Mouse (Mus musculus): ENCODE measurements at regions not wholly inside any gene's neighbourhood (a gene's known extent, or its start where the extent isn't known, plus 50 kb on each side); places are given as distances from the start of the nearest gene placed in this dataset.

- H3K27ac ChIP-seq (replicated peaks) = no peak overlapping the region
Measured at GRCm38 (mm10) chr12:59724951-59725350, 505.4 kb upstream of the Fbxo33 start.

GRCm38 (mm10) chr12:59722471-59723182, 503.1 kb upstream of the Fbxo33 start:
- 83% methylated on average over 6 of the region's 6 CpGs for WGBS
- H3K4me1 ChIP-seq = no peaks in the 10 kb centered on the region
- H3K36me3 ChIP-seq (replicated peaks) = no peaks in the 10 kb centered on the region
- no peak overlapping the region for H3K27ac ChIP-seq (replicated peaks)
- no peak for DNase-seq (ENCODE audit: low spot score)
- no peaks in the 10 kb centered on the region for H3K9me3 ChIP-seq
- H3K27me3 ChIP-seq (replicated peaks; ENCODE audit: low read depth, poor library complexity, severe bottlenecking) = no peaks in the 10 kb centered on the region
- no peak overlapping the region for H3K4me3 ChIP-seq

More at GRCm38 (mm10) chr12:59724951-59725350, 505.4 kb upstream of the Fbxo33 start:
- Histone ChIP-seq H3K36me3 (replicated peaks) (no peaks in the 10 kb centered on the region), H3K27me3 (replicated peaks; ENCODE audit: low read depth, poor library complexity, severe bottlenecking) (no peaks in the 10 kb centered on the region), H3K9me3 (no peaks in the 10 kb centered on the region), H3K4me1 (no peaks in the 10 kb centered on the region), H3K4me3 (no peak overlapping the region)
- WGBS = 95% methylated on average over 1 of the region's 1 CpGs
- no peak for DNase-seq (ENCODE audit: low spot score)

GRCm38 (mm10) chr12:59713216-59713615, 493.7 kb upstream of the Fbxo33 start:
- no peaks in the 10 kb centered on the region for H3K9me3 ChIP-seq
- H3K27ac ChIP-seq (replicated peaks) = no peak overlapping the region
- no peak overlapping the region for H3K4me3 ChIP-seq
- 76% methylated on average over 3 of the region's 3 CpGs for WGBS
- no peak for DNase-seq (ENCODE audit: low spot score)
- no peaks in the 10 kb centered on the region for H3K4me1 ChIP-seq
- H3K27me3 ChIP-seq (replicated peaks; ENCODE audit: low read depth, poor library complexity, severe bottlenecking) = no peaks in the 10 kb centered on the region
- no peaks in the 10 kb centered on the region for H3K36me3 ChIP-seq (replicated peaks)

- Histone ChIP-seq H3K36me3 (replicated peaks) (no peaks in the 10 kb centered on the region), H3K27me3 (replicated peaks; ENCODE audit: low read depth, poor library complexity, severe bottlenecking) (no peaks in the 10 kb centered on the region), H3K27ac (replicated peaks) (no peak overlapping the region), H3K4me3 (no peak overlapping the region), H3K4me1 (no peaks in the 10 kb centered on the region), H3K9me3 (no peaks in the 10 kb centered on the region)
- DNase-seq (ENCODE audit: low spot score) = no peak
- WGBS = 83% methylated on average over 2 of the region's 2 CpGs
Measured at GRCm38 (mm10) chr12:59683235-59683634, 463.7 kb upstream of the Fbxo33 start.

- no peak overlapping the region for H3K27ac ChIP-seq (replicated peaks)
- no peak overlapping the region for H3K4me3 ChIP-seq
- H3K27me3 ChIP-seq (replicated peaks; ENCODE audit: low read depth, poor library complexity, severe bottlenecking) = no peaks in the 10 kb centered on the region
- H3K36me3 ChIP-seq (replicated peaks) = no peaks in the 10 kb centered on the region
- DNase-seq (ENCODE audit: low spot score) = no peak
- H3K9me3 ChIP-seq = no peaks in the 10 kb centered on the region
- no peaks in the 10 kb centered on the region for H3K4me1 ChIP-seq
Measured at GRCm38 (mm10) chr12:59663161-59663560, 443.6 kb upstream of the Fbxo33 start.

GRCm38 (mm10) chr12:59630678-59631077, 411.2 kb upstream of the Fbxo33 start:
- Histone ChIP-seq H3K4me3 (no peak overlapping the region), H3K4me1 (no peaks in the 10 kb centered on the region), H3K9me3 (no peaks in the 10 kb centered on the region), H3K27ac (replicated peaks) (no peak overlapping the region), H3K36me3 (replicated peaks) (no peaks in the 10 kb centered on the region), H3K27me3 (replicated peaks; ENCODE audit: low read depth, poor library complexity, severe bottlenecking) (no peaks in the 10 kb centered on the region)
- no peak for DNase-seq (ENCODE audit: low spot score)
- 88% methylated on average over 1 of the region's 1 CpGs for WGBS

GRCm38 (mm10) chr12:59623147-59623546, 403.6 kb upstream of the Fbxo33 start:
- Histone ChIP-seq H3K9me3 (no peaks in the 10 kb centered on the region), H3K4me1 (no peaks in the 10 kb centered on the region), H3K27me3 (replicated peaks; ENCODE audit: low read depth, poor library complexity, severe bottlenecking) (no peaks in the 10 kb centered on the region), H3K36me3 (replicated peaks) (no peaks in the 10 kb centered on the region), H3K4me3 (no peak overlapping the region), H3K27ac (replicated peaks) (no peak overlapping the region)
- no peak for DNase-seq (ENCODE audit: low spot score)
- WGBS = 87% methylated on average over 3 of the region's 3 CpGs

- no peaks in the 10 kb centered on the region for H3K9me3 ChIP-seq
- H3K4me3 ChIP-seq = no peak overlapping the region
- no peaks in the 10 kb centered on the region for H3K36me3 ChIP-seq (replicated peaks)
- H3K27me3 ChIP-seq (replicated peaks; ENCODE audit: low read depth, poor library complexity, severe bottlenecking) = no peaks in the 10 kb centered on the region
- no peak overlapping the region for H3K27ac ChIP-seq (replicated peaks)
- 88% methylated on average over 2 of the region's 2 CpGs for WGBS
- DNase-seq (ENCODE audit: low spot score) = no peak
- no peaks in the 10 kb centered on the region for H3K4me1 ChIP-seq
Measured at GRCm38 (mm10) chr12:59621132-59621531, 401.6 kb upstream of the Fbxo33 start.

- Histone ChIP-seq H3K4me1 (no peaks in the 10 kb centered on the region), H3K36me3 (replicated peaks) (no peaks in the 10 kb centered on the region), H3K27me3 (replicated peaks; ENCODE audit: low read depth, poor library complexity, severe bottlenecking) (no peaks in the 10 kb centered on the region), H3K9me3 (no peaks in the 10 kb centered on the region), H3K4me3 (no peak overlapping the region), H3K27ac (replicated peaks) (no peak overlapping the region)
- 93% methylated on average over 2 of the region's 2 CpGs for WGBS
- no peak for DNase-seq (ENCODE audit: low spot score)
Measured at GRCm38 (mm10) chr12:59620340-59620739, 400.8 kb upstream of the Fbxo33 start.

GRCm38 (mm10) chr12:59616075-59616474, 396.6 kb upstream of the Fbxo33 start:
- no peaks in the 10 kb centered on the region for H3K9me3 ChIP-seq
- no peak overlapping the region for H3K4me3 ChIP-seq
- no peaks in the 10 kb centered on the region for H3K36me3 ChIP-seq (replicated peaks)
- no peaks in the 10 kb centered on the region for H3K27me3 ChIP-seq (replicated peaks; ENCODE audit: low read depth, poor library complexity, severe bottlenecking)
- no peaks in the 10 kb centered on the region for H3K4me1 ChIP-seq
- DNase-seq (ENCODE audit: low spot score) = no peak
- WGBS = 83% methylated on average over 3 of the region's 3 CpGs
- no peak overlapping the region for H3K27ac ChIP-seq (replicated peaks)

- no peak for DNase-seq (ENCODE audit: low spot score)
- H3K27ac ChIP-seq (replicated peaks) = no peak overlapping the region
- H3K9me3 ChIP-seq = no peaks in the 10 kb centered on the region
- H3K4me1 ChIP-seq = no peaks in the 10 kb centered on the region
- H3K4me3 ChIP-seq = no peak overlapping the region
- H3K36me3 ChIP-seq (replicated peaks) = no peaks in the 10 kb centered on the region
- 89% methylated on average over 9 of the region's 9 CpGs for WGBS
- H3K27me3 ChIP-seq (replicated peaks; ENCODE audit: low read depth, poor library complexity, severe bottlenecking) = no peaks in the 10 kb centered on the region
Measured at GRCm38 (mm10) chr12:59599785-59600184, 380.3 kb upstream of the Fbxo33 start.

- WGBS = 94% methylated on average over 2 of the region's 2 CpGs
- Histone ChIP-seq H3K36me3 (replicated peaks) (no peaks in the 10 kb centered on the region), H3K27me3 (replicated peaks; ENCODE audit: low read depth, poor library complexity, severe bottlenecking) (no peaks in the 10 kb centered on the region), H3K27ac (replicated peaks) (no peak overlapping the region), H3K4me1 (no peaks in the 10 kb centered on the region), H3K4me3 (no peak overlapping the region), H3K9me3 (no peaks in the 10 kb centered on the region; the same call in 1 of the 2 replicates)
- no peak for DNase-seq (ENCODE audit: low spot score)
Measured at GRCm38 (mm10) chr12:59589354-59589753, 369.8 kb upstream of the Fbxo33 start.

- H3K4me1 ChIP-seq = no peaks in the 10 kb centered on the region
- 80% methylated on average over 1 of the region's 1 CpGs for WGBS
Measured at GRCm38 (mm10) chr12:59582587-59582986, 363.1 kb upstream of the Fbxo33 start.

More at GRCm38 (mm10) chr12:59582587-59582986, 363.1 kb upstream of the Fbxo33 start:
- H3K36me3 ChIP-seq (replicated peaks) = no peaks in the 10 kb centered on the region
- H3K4me3 ChIP-seq = no peak overlapping the region
- DNase-seq (ENCODE audit: low spot score) = no peak
- H3K27ac ChIP-seq (replicated peaks) = no peak overlapping the region
- no peaks in the 10 kb centered on the region for H3K27me3 ChIP-seq (replicated peaks; ENCODE audit: low read depth, poor library complexity, severe bottlenecking)
- H3K9me3 ChIP-seq = no peaks in the 10 kb centered on the region
